Comparison of ENCODE assay signal across 11 mouse cellular contexts in the genomic region with DNA sequence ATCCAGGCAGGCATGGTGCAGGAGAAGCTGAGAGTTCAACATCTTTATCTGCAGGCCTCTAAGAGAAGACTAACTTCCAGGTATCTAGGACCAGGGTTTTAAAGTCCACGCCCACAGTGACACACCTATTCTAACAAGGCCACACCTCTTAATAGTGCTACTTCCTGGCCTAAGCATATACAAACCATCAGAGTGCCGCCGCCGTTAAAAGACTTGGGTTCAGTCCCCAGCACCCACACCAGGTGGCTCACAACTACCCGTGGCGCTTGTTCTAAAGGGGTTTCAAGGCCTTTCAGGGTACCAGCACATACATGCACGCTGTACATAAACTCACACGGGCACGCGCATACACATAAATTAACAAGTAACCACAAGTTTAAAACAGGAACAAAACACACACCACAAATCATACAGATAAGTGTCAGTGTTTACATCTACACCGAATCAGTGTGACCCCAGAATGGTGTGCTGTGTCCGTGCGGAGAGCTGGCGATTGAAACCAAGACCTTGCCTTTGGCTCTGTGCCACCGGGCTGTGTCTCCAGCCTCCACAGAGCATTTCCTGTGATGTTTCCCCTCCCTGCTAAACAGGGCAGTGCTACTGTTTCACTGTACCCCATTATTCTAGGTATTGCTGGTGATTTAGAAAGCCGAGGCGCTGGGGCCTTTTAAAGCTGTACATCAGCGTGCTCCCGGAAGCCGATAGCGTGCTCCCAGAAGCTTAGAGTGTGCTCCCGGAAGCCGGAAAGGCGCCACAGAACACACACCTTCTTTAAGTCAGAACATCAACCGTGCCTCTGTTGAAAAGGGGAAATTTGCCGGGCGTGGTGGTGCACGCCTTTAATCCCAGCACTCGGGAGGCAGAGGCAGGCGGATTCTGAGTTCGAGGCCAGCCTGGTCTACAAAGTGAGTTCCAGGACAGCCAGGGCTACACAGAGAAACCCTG.
DNase-seq lines count a peak whose midpoint lies in the region; ATAC-seq and TF ChIP-seq lines count a peak whose summit lies in the region.
"Had no signal": no experiment of that assay in that cellular context is flagged by ENCODE, and none has a peak within 500 bp of the region (broad histone marks: within the 10 kb centered on the region; RNA-seq: fewer than 3 reads in every experiment).

No protein-coding gene starts in this region.

- peak; percentile 89 for DNase-seq in heart, adult 11 months
- no peak for DNase-seq in heart, postnatal 25 days (ENCODE audit: low spot score)
- DNase-seq in CD4-positive helper T cell, adult 2 months (ENCODE audit: low read depth, low spot score) = peak; percentile 75
- DNase-seq in adrenal gland, postnatal 36 days = peak; percentile 24 to 40
- DNase-seq in lung, postnatal 0 days (ENCODE audit: low spot score) = no peak
- no peak for DNase-seq in left cerebral cortex, postnatal 4 days
- DNase-seq in cerebellum, postnatal 14 days = no peak
- DNase-seq in cerebellum, postnatal 25 days = no peak
- DNase-seq: midbrain, embryonic 14.5 days had no signal

- ATAC-seq in lung, postnatal 0 days = peak; percentile 35; the same call in 1 of the 2 replicates
- ATAC-seq: forebrain, embryonic 14.5 days had no signal

- no peaks in the 10 kb centered on the region for H3K27me3 ChIP-seq in lung, postnatal 0 days (replicated peaks; ENCODE audit: insufficient read depth, low read length)
- H3K27me3 ChIP-seq: CH12.LX had no signal

- H3K9ac ChIP-seq in lung, postnatal 0 days (replicated peaks; ENCODE audit: low read depth) = no peak overlapping the region

- no peak overlapping the region for H3K4me3 ChIP-seq in lung, postnatal 0 days (ENCODE audit: low read depth, low read length)

- WGBS in lung, postnatal 0 days = 71% methylated on average over 31 of the region's 31 CpGs

- H3K36me3 ChIP-seq in lung, postnatal 0 days (ENCODE audit: insufficient read depth, low read length) = no peaks in the 10 kb centered on the region

- H3K9me3 ChIP-seq in lung, postnatal 0 days (ENCODE audit: low read length) = no peaks in the 10 kb centered on the region

- intact Hi-C loops in heart, postnatal 25 days (cut with DNase I) = no loop called here
- intact Hi-C loops in left cerebral cortex, postnatal 4 days (cut with DNase I) = no loop called here

- H3K4me2 ChIP-seq in lung, postnatal 0 days (replicated peaks; ENCODE audit: low read depth, low read length) = no peak overlapping the region

- H3K4me1 ChIP-seq in lung, postnatal 0 days (ENCODE audit: insufficient read depth, low read depth, low read length) = no peaks in the 10 kb centered on the region

- no peak for TF ChIP-seq CTCF in lung, postnatal 0 days (IDR thresholded peaks at IDR 0.05)

- no peak overlapping the region for H3K27ac ChIP-seq in lung, postnatal 0 days (ENCODE audit: low read length)

- no peak for TF ChIP-seq EP300 in lung, postnatal 0 days (IDR thresholded peaks at IDR 0.05)

Comparison
In these comparisons a context has a peak if more than half of its experiments do, and no peak if none do; other contexts are left out.
1. DNase-seq: peak in heart, adult 11 months (single experiment), CD4-positive helper T cell, adult 2 months (single experiment) and adrenal gland, postnatal 36 days (2 of 2); none in heart, postnatal 25 days (single experiment), lung, postnatal 0 days (single experiment), left cerebral cortex, postnatal 4 days (single experiment), cerebellum, postnatal 14 days (0 of 2) and cerebellum, postnatal 25 days (0 of 2).